Mouse (Mus musculus) heart, postnatal 25 days (tissue): ENCODE results near the gene Mrps18b. TPM values are rescaled to one million over a fixed set of nuclear protein-coding genes. Genes with fewer than 3 reads are reported as not detected.

ENCODE experiments used
- DNase-seq: peaks from one replicate; pipeline ENCODE4 v3.0.0; 2022; ENCODE audit warnings: low spot score
- intact Hi-C: fragments of 180-260 bp; cut with DNase I; formaldehyde crosslinking; loops from one replicate; pipeline ENCODE4 v1.15.1; 2025
- total RNA-seq, 2 experiments: library from RNA; stranded (reverse); gene quantifications; 2 replicates each; pipeline ENCODE4 v1.2.3; 2021

The Mrps18b gene
- total RNA-seq, 2 experiments from 2014 or later = 51.7 to 55.3 TPM

GRCm38 (mm10) chr17:35919864-35920301 is 3.7 kb upstream of the Mrps18b start:
- intact Hi-C loops = loop anchor here (2.0 to 5.0 kb wide), 3 partner anchors 49 to 83 kb away; partner anchors contain the start of genes Abcf1, Prr3 and Tubb5
- DNase-seq = no peak

GRCm38 (mm10) chr17:35919060-35919715 is 3.0 kb upstream of the Mrps18b start:
- DNase-seq = peak; percentile 92
- intact Hi-C loops = loop anchor here (5.0 kb wide), 1 partner anchor 82 kb away; the partner anchor contains the start of gene Tubb5

GRCm38 (mm10) chr17:35918276-35919059 is 2.3 kb upstream of the Mrps18b start:
- DNase-seq = no peak
- intact Hi-C loops = loop anchor here (5.0 kb wide), 1 partner anchor 81 kb away; the partner anchor contains the start of gene Tubb5

DNA sequence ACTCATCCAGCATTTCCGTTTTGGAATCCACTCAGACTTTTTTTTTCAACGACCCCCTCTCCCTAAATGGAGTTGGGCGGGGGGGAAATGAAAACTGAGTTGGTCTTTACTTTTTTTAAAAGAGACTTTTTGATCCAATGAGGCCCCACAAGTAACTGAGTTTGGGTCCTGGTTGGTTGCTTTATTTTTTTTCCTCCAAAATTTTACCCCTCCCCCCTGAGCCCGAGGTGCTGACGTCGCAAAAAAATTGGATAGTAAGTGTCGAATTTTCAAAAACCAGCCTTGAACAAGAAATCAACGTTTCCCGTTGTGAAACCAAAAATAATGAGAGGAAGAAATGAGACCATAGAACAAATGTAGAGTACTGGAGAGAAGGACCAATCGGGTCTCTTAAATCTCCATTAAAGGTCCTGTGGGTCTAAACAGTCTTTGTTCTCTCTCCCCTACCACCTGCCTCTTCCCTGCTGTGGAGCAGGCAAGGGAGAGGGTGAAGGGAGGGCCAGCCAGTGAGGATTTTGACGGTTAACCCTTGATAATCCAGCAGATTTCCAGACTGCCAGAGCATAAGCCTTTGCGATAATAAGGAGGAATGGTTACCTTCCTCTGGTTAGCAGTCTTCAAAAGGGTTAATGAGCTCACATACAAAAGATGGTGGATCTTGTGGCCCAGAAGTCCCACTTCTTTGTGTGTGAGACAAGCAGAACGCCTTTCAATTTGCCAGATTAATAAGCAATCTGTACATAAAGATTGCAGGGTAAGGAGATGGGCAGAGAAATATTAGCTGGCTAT is 1.5 kb upstream of the Mrps18b start:
- intact Hi-C loops = loop anchor here (5.0 kb wide), 1 partner anchor 80 kb away; the partner anchor contains the start of gene Tubb5
- no peak for DNase-seq

DNA sequence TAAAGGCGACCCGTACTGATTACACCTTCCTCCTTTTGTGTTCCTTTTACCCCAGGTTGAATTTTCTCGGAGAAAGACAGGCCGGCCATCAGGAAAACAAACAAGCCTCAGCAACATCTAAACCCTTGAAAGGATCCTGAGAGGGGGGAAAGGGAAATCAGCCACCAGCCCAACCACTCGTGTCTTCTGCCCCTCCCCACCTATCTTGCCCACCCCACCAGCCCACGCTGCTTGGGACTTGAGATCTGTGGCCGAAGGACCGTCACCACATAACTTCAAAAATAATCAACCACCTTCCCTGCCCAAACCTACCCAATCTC is 914 bp upstream of the Mrps18b start:
- no peak for DNase-seq
- intact Hi-C loops = loop anchor here (5.0 kb wide), 1 partner anchor 80 kb away; the partner anchor contains the start of gene Tubb5

- intact Hi-C loops = loop anchor here (5.0 kb wide), 1 partner anchor 78 kb away; the partner anchor contains the start of gene Tubb5
- no peak for DNase-seq
Observed at GRCm38 (mm10) chr17:35915538-35916296, 472 bp downstream of the Mrps18b start.

DNA sequence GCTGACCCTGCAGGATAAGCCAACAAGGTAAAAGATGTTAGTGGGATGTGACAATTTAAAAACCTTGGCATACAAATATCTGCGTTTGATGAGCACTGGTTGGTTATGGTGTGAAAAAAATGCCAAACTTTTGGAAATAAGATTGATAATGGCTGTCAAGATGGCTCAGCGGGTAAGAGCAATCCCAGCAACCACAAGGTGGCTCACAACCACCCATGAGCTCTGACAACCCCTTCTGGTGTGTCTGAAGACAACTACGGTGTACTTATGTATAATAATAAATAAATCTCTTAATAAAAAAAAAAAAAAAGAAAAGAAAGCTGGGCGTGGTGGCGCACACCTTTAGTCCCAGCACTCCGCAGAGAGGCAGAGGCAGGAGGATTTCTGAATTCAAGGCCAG is 1.2 kb downstream of the Mrps18b start:
- intact Hi-C loops = loop anchor here (5.0 kb wide), 1 partner anchor 78 kb away; the partner anchor contains the start of gene Tubb5
- no peak for DNase-seq

GRCm38 (mm10) chr17:35909919-35910369 is 6.2 kb downstream of the Mrps18b start, which contains the start of gene Atat1:
Atat1 (minus strand) TSS chr17:35910075.
- DNase-seq = peak; percentile 89
- intact Hi-C loops = no loop called here

GRCm38 (mm10) chr17:35909186-35909918 is 6.8 kb downstream of the Mrps18b start:
- DNase-seq = no peak
- intact Hi-C loops = no loop called here

- intact Hi-C loops = loop anchor here (1.0 kb wide), 1 partner anchor 27 kb away; no protein-coding TSS in a partner anchor
- no peak for DNase-seq
Observed at GRCm38 (mm10) chr17:35907609-35908008, 8.6 kb downstream of the Mrps18b start.

DNA sequence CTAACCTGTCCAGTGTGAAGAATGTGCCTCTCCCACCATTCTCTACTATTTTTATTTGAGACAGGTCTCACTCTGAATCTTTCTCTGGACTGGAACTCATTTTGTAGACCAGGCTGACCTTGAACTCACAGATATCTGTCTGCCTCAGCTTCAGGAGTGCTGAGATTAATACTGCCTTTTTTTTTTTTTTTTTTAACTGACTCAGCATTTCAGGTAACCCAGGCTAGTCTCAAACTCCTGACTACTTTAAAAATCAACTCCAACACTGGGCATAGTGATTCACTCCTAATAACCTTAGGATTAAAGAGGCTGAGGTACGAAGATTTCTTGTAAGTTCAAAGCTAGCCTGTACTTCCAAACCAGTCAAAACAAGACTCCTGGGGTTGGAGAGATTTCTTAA is 10.6 kb downstream of the Mrps18b start:
- DNase-seq = no peak
- intact Hi-C loops = no loop called here

- no peak for DNase-seq
- intact Hi-C loops = no loop called here
Observed at GRCm38 (mm10) chr17:35903992-35904355, 12.2 kb downstream of the Mrps18b start.

- intact Hi-C loops = no loop called here
- DNase-seq = no peak
Observed at GRCm38 (mm10) chr17:35903343-35903991, 12.7 kb downstream of the Mrps18b start.

DNA sequence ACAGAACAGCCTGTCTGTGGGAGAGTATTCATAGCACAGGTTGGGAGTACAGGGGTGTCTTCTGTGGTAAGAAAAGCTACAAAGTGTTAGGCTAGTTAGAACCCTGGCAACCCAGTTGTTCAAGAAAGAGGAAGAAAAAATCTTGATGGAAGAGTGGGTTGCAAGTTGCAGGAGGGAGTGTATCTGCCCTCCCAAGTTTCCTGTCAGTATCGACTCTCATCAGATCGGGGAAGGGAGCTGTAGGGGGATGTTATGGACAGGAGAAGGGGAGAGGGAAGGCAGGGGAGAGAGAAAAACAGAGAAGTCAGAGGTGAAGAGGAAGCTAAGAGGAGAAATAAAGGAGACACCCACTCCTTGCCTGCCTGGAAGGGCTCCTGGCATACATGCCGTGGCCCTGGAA is 15.6 kb downstream of the Mrps18b start:
- no peak for DNase-seq
- intact Hi-C loops = no loop called here

GRCm38 (mm10) chr17:35897644-35898573 is 18.3 kb downstream of the Mrps18b start:
- intact Hi-C loops = no loop called here
- no peak for DNase-seq

DNA sequence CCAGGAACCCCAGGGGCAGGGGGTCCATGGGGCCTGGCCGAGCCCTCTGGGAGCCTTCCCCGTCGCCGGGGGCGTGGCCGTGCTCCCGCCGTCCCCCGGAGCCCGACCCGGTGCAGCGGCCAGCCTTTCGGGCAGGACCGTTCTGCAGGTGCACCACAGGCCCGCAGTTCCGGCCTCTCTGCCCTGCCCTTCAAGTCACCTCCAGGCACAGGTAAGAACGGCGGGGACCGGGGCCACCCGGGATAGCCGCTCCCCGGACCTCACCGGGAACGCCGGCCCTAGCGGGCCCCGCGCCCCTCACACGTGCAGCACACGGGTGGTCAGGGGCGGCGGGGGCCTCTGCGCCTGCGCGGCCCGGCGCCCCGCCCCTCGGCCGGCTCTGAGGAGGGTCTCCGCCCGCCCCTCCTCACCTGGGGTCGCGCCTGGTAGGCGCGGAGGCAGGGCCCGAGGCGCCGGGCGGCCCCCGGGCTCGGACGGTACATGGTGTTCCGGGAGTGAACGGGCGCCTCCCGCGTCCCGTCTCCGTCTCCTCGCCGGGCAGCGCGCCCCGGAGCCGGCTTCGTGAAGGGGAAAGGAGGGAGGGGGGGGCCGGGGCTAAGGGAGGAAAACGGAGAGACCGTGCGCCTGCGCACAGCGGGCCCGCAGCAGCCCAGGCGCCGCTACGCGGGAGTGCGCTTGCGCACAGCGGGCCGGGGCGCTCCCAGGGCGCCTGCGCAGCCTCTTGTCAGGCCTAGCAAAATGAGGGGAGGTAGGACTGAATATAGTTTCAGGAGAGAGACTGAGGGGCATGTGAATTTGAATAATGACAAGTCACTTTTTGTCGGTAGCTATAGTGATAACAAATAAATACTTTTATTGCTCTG is 19.2 kb downstream of the Mrps18b start, which contains the start of gene 2310061I04Rik:
Gene 2310061I04Rik, minus strand, starts transcription at position 651 of the 863 bp plus-strand sequence.
- peak; percentile 85 for DNase-seq
- intact Hi-C loops = no loop called here
